Mouse (Mus musculus): ENCODE results near the gene Nmral1. TPM values are rescaled to one million over a fixed set of nuclear protein-coding genes. Genes with fewer than 3 reads are reported as not detected.
A peak's percentile ranks its signal among the peaks of the same experiment; 100 is the strongest.
"Not testable (repeated sequence)": the region's sequence is repeated elsewhere in the genome, so short reads cannot be mapped to it uniquely, and the experiment has no call there.

The Nmral1 gene
- total and polyA plus RNA-seq, 2 experiments from 2014 or later: 33.5 to 37.1 TPM

GRCm38 (mm10) chr16:4683193-4683580, 36.0 kb downstream of the Nmral1 start:
- Histone ChIP-seq H3K9ac (replicated peaks; ENCODE audit: low read length, poor library complexity, severe bottlenecking) (peak overlapping the region; percentile 91), H3K36me3 (ENCODE audit: insufficient read depth, low read length) (0 out of 2 replicates have a peak, but pooled peaks cover 5% of the 10 kb centered on the region), H3K4me1 (ENCODE audit: insufficient read depth, low read length) (peaks cover 11% of the 10 kb centered on the region), H3K4me3 (ENCODE audit: low read depth, low read length) (peak overlapping the region; percentile 92), H3K27ac (ENCODE audit: low read depth, low read length) (peak overlapping the region; percentile 40; the same call in 1 of the 2 replicates), H3K9me3 (ENCODE audit: low read length) (no peaks in the 10 kb centered on the region), H3K4me2 (ENCODE audit: low read depth, low read length, poor library complexity, severe bottlenecking) (peak overlapping the region; percentile 88), H3K27me3 (ENCODE audit: insufficient read depth, low read length) (no peaks in the 10 kb centered on the region)
- 31% methylated on average over 9 of the region's 9 CpGs for WGBS
- TF ChIP-seq CTCF (IDR thresholded peaks at IDR 0.05): no peak
- ATAC-seq (ENCODE audit: low FRiP score) (no peak), DNase-seq (ENCODE audit: low spot score) (no peak)

GRCm38 (mm10) chr16:4682628-4683179, 36.5 kb downstream of the Nmral1 start:
- Histone ChIP-seq H3K4me2 (ENCODE audit: low read depth, low read length, poor library complexity, severe bottlenecking) (0 out of 2 replicates have a peak overlapping the region, but pooled peaks have one; percentile 88), H3K9me3 (ENCODE audit: low read length) (no peaks in the 10 kb centered on the region), H3K27ac (ENCODE audit: low read depth, low read length) (no peak overlapping the region), H3K27me3 (ENCODE audit: insufficient read depth, low read length) (no peaks in the 10 kb centered on the region), H3K4me1 (ENCODE audit: insufficient read depth, low read length) (peaks cover 11% of the 10 kb centered on the region), H3K4me3 (ENCODE audit: low read depth, low read length) (no peak overlapping the region), H3K36me3 (ENCODE audit: insufficient read depth, low read length) (0 out of 2 replicates have a peak, but pooled peaks cover 2% of the 10 kb centered on the region), H3K9ac (replicated peaks; ENCODE audit: low read length, poor library complexity, severe bottlenecking) (no peak overlapping the region)
- ATAC-seq (ENCODE audit: low FRiP score): no peak
- TF ChIP-seq CTCF (IDR thresholded peaks at IDR 0.05): no peak
- no peak for DNase-seq (ENCODE audit: low spot score)
- 82% methylated on average over 4 of the region's 4 CpGs for WGBS

GRCm38 (mm10) chr16:4680922-4681455, 38.2 kb downstream of the Nmral1 start:
- peaks cover 11% of the 10 kb centered on the region for H3K4me1 ChIP-seq (ENCODE audit: insufficient read depth, low read length)
- not testable (repeated sequence) for H3K4me3 ChIP-seq (ENCODE audit: low read depth, low read length); H3K9ac ChIP-seq (replicated peaks; ENCODE audit: low read length, poor library complexity, severe bottlenecking); H3K4me2 ChIP-seq (ENCODE audit: low read depth, low read length, poor library complexity, severe bottlenecking); DNase-seq (ENCODE audit: low spot score); ATAC-seq (ENCODE audit: low FRiP score); H3K27ac ChIP-seq (ENCODE audit: low read depth, low read length); H3K36me3 ChIP-seq (ENCODE audit: insufficient read depth, low read length); H3K27me3 ChIP-seq (ENCODE audit: insufficient read depth, low read length); H3K9me3 ChIP-seq (ENCODE audit: low read length)
- WGBS: 85% methylated on average over 3 of the region's 3 CpGs

GRCm38 (mm10) chr16:4679121-4680018, 39.8 kb downstream of the Nmral1 start, which contains the start of gene Coro7:
Gene Coro7, minus strand, starts transcription at chr16:4679777.
- DNase-seq (ENCODE audit: low spot score) (peak; percentile 93), ATAC-seq (ENCODE audit: low FRiP score) (peak; percentile 89)
- no peaks in the 10 kb centered on the region for H3K27me3 ChIP-seq (ENCODE audit: insufficient read depth, low read length)
- 0 out of 2 replicates have a peak within 1 kb of the TSS, but pooled peaks have one; percentile 18 for H3K27ac ChIP-seq (ENCODE audit: low read depth, low read length)
- peaks cover 7% of the 10 kb centered on the region; the same call in 1 of the 2 replicates for H3K4me1 ChIP-seq (ENCODE audit: insufficient read depth, low read length)
- no peaks in the 10 kb centered on the region for H3K9me3 ChIP-seq (ENCODE audit: low read length)
- peak within 1 kb of the TSS; percentile 94 for H3K4me2 ChIP-seq (ENCODE audit: low read depth, low read length, poor library complexity, severe bottlenecking)
- H3K36me3 ChIP-seq (ENCODE audit: insufficient read depth, low read length): peaks cover 10% of the 10 kb centered on the region; the same call in 1 of the 2 replicates
- TF ChIP-seq CTCF (IDR thresholded peaks at IDR 0.05): no peak
- under 1% methylated on average over 45 of the region's 47 CpGs for WGBS
- H3K9ac ChIP-seq (replicated peaks; ENCODE audit: low read length, poor library complexity, severe bottlenecking): peak within 1 kb of the TSS; percentile 76
- peak within 1 kb of the TSS; percentile 46 for H3K4me3 ChIP-seq (ENCODE audit: low read depth, low read length)

GRCm38 (mm10) chr16:4678080-4678479, 41.1 kb downstream of the Nmral1 start:
- no peak for TF ChIP-seq CTCF (IDR thresholded peaks at IDR 0.05)
- ATAC-seq (ENCODE audit: low FRiP score) (no peak), DNase-seq (ENCODE audit: low spot score) (no peak)
- H3K4me3 ChIP-seq (ENCODE audit: low read depth, low read length): no peak overlapping the region
- H3K4me2 ChIP-seq (ENCODE audit: low read depth, low read length, poor library complexity, severe bottlenecking): no peak overlapping the region
- WGBS: 87% methylated on average over 5 of the region's 5 CpGs
- peaks cover 7% of the 10 kb centered on the region; the same call in 1 of the 2 replicates for H3K4me1 ChIP-seq (ENCODE audit: insufficient read depth, low read length)
- no peak overlapping the region for H3K27ac ChIP-seq (ENCODE audit: low read depth, low read length)
- H3K9ac ChIP-seq (replicated peaks; ENCODE audit: low read length, poor library complexity, severe bottlenecking): no peak overlapping the region
- no peaks in the 10 kb centered on the region for H3K27me3 ChIP-seq (ENCODE audit: insufficient read depth, low read length)
- H3K9me3 ChIP-seq (ENCODE audit: low read length): no peaks in the 10 kb centered on the region
- peaks cover 13% of the 10 kb centered on the region; the same call in 1 of the 2 replicates for H3K36me3 ChIP-seq (ENCODE audit: insufficient read depth, low read length)
